ENCODE assay signal across 25 mouse cellular contexts in genomic region chr3:152203411-152203810, GRCm38 (mm10). TPM values are rescaled to one million over a fixed set of nuclear protein-coding genes. Genes with fewer than 3 reads are reported as not detected.
"Had no signal": no experiment of that assay in that cellular context is flagged by ENCODE, and none has a peak within 500 bp of the region (broad histone marks: within the 10 kb centered on the region; RNA-seq: fewer than 3 reads in every experiment).

No protein-coding gene starts in this region.

- H3K36me3 ChIP-seq: lung, embryonic 15.5 days; midbrain, embryonic 13.5 days; neural tube, embryonic 13.5 days; stomach, embryonic 15.5 days had no signal

- H3K9me3 ChIP-seq: limb, embryonic 12.5 days; limb, embryonic 15.5 days; lung, embryonic 15.5 days; megakaryocyte, embryonic 14.5 days; midbrain, embryonic 10.5 days; midbrain, embryonic 13.5 days; neural tube, embryonic 13.5 days; stomach, embryonic 15.5 days had no signal

- H3K27ac ChIP-seq: kidney, postnatal 0 days; limb, embryonic 12.5 days; limb, embryonic 15.5 days; liver, embryonic 14.5 days; lung, embryonic 15.5 days; midbrain, embryonic 10.5 days; midbrain, embryonic 13.5 days; neural tube, embryonic 13.5 days; stomach, embryonic 15.5 days had no signal

- H3K4me2 ChIP-seq: limb, embryonic 12.5 days; limb, embryonic 15.5 days; liver, embryonic 11.5 days; lung, embryonic 15.5 days; midbrain, embryonic 13.5 days; neural tube, embryonic 13.5 days; stomach, embryonic 15.5 days had no signal

- H3K4me1 ChIP-seq: stomach, embryonic 15.5 days had no signal

- H3K9ac ChIP-seq: limb, embryonic 12.5 days; limb, embryonic 15.5 days; liver, embryonic 14.5 days; liver, postnatal 0 days; lung, embryonic 15.5 days; midbrain, embryonic 13.5 days; neural tube, embryonic 13.5 days; stomach, embryonic 15.5 days had no signal

- DNase-seq: kidney, adult 2 months; kidney, postnatal 36 days; left cerebral cortex, postnatal 4 days; liver, postnatal 0 days; lung, postnatal 10 days; lung, postnatal 36 days; right cerebral cortex, postnatal 25 days; spleen, adult 18-20 months had no signal

- H3K27me3 ChIP-seq: limb, embryonic 12.5 days; limb, embryonic 15.5 days; lung, embryonic 15.5 days; megakaryocyte, embryonic 14.5 days; midbrain, embryonic 13.5 days; neural tube, embryonic 13.5 days; stomach, embryonic 15.5 days had no signal

- ATAC-seq: inflammation-experienced regulatory T-cells, adult 6 months; intestine, postnatal 0 days; liver, postnatal 0 days; midbrain, embryonic 13.5 days; midbrain, embryonic 16.5 days had no signal

- H3K4me3 ChIP-seq: limb, embryonic 12.5 days; limb, embryonic 15.5 days; lung, embryonic 15.5 days; megakaryocyte, embryonic 14.5 days; midbrain, embryonic 10.5 days; midbrain, embryonic 13.5 days; myocyte; neural tube, embryonic 13.5 days; stomach, embryonic 15.5 days had no signal

RNA-seq across cellular contexts. Expression of gene Gipc2, which starts 37.4 kb away (rescaled TPM):
- total RNA-seq: monocyte, adult 5-6 weeks; neutrophil, adult 5-6 weeks had no signal
- polyA plus RNA-seq: inflammation-experienced regulatory T-cells, adult 6 months had no signal
